Mouse (Mus musculus) spleen, postnatal 0 days (tissue): ENCODE data around the gene Fut4. TPM values are rescaled to one million over a fixed set of nuclear protein-coding genes. Genes with fewer than 3 reads are reported as not detected.

Experiments used
- polyA plus RNA-seq: library from polyadenylated mRNA; unstranded; fragments of >200 nt; fragmentation: Nextera tagmentation; extraction: Ambion mirVana; gene quantifications from 2 replicates; pipeline ENCODE4 v1.2.1, GENCODE M21; 2015

Gene Fut4
- polyA plus RNA-seq, result 1.6 TPM in 2 replicates

DNA sequence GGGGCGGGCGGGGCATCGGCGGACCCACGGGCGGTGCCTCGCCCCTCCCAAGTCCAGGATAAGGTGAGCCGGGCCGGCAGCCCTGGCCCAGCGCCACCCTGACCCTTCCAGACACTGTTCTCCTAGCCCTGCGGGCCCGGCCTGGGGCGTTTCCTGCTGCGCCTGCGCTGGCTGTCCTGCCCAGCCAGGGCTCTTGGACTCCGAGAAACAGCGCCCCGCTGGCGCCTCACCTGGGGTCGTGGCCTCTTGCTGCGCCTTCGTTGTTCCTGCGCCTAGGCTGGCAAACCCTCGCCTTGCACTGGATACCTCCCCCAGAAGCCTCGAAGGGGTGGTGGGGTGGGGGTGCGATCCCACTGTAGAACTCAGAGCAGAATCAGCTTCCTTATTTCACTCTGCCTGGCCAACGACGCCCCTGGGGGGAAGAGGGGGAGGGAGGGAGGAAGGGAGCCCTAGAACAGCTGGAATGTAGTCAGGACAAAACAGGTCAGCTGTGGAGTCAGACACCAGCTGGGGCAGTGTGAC, at the start of gene Fut4:
Fut4 (minus strand) TSS at position 393 of the 522 bp plus-strand sequence.

DNA sequence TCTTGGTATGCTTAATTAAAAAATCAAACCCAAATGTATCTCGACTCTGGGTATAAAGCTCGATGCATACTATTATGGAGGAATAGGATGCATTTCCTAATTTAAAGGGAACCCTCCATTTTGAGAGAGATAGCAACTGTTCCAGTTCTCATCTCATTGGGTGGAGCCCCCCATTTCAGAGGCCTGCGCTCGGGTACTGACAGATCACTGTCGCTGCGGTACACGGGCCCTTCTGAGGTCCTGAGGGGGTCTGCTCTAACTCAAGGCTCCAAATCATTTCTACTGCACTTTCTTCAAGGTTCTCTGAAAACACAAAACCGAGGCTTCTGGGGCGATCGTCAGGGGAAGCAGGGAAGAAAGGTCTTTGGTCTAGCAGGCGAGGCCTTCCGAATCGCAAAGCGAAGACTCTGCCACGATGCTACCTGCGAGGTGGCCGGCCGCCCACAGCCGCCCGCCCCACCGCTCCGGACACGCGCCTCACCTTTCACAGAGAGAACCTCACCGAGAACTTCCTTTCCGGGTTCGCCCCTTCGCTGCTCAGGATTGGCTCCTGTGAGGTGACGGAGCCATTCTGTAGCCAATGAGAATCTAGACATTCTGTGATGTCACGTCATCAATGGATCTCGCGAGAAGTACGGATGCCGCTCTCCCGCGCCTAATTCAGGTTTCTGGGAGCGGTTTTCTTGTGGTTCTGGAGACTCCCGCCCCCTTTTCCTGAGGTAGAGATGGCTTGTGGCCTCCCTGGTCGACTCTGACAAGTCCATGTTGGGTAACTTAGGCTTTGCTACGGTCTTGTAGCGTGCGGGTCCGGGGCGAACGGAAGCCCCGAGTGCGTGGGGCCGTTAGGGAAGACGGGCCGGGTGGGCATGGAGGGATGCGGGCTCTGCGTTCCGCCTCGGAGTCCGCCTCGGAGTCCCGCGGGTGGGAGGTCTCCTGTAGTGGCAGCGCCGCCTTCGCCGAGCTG, 32.1 kb upstream of the Fut4 start, which contains the start of the genes Mre11a and Ankrd49:
Mre11a (plus strand) TSS at position 616 of the 964 bp plus-strand sequence.
Ankrd49 (minus strand) TSS at position 818 of the 964 bp plus-strand sequence.

DNA sequence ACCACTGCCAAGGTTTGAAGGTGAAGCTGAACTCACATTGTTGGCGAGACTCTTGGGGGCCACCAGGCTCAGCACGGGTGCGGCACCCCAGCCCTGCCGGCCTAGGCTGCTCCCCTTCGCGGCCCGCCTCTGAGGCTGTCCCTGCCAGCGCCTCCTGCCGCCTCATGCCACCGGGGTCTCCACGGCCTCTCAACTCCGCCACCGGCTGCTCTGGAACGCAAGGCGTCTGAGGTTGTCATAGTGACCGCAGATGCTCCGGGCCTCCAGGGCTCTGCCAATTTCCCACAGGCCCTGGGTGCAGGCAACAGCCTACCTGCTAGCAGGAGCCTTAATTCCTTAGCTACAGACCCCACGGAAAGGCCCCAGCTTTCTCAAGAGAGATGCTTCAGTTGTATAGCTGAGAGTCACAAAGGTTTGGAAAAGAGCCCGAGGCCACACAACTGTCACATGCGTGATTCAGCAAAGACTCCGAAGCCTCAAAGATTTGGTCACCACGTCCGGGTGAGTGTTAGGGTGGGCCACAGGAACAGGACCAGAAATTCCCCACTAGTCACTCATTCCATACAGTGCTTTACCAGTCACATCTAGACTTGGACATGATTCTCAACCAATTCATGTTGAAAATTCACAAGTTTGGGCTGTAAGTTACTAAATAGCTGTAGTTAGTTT, 18.7 kb upstream of the Fut4 start, which contains the start of gene 1700012B09Rik:
1700012B09Rik (minus strand) TSS at position 228 of the 669 bp plus-strand sequence.

DNA sequence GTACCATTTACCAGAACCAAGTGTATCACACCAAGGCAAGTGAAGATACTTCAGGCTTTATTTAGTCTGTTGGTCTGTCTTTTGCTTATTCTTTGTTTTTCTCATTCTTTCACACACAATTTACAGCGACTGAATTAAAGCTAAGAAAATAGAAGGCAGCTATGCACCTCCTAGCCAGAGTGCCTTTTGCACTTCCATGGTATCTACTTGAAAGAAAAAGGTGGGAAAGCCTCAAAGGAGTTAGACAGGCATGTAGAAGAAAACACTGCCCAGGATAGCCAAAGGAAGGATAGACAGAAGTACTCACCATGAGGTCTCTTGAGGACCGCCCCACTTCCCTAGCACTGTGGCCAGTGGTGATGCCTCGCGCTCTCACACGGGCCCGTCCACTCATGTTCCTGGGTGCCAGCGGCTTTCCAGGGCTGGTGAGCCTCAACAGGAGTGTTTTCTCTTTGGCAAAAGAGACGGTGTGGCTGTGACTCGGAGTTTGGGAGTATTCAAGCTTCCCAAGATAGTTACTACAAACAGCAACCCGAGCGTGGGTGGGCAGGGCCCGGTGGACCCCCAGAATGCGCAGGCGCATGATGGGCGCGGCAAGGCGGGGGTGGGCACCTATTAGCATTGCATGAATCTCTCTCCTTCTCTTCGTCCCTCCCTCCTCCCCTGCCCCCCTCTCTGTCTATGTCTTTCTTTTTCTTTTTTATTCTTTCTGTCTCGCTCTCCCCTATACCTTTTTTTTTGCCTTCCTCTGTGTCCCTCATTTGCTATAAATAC, 11.9 kb downstream of the Fut4 start, which contains the start of gene Piwil4:
Piwil4 (minus strand) TSS at position 583 of the 774 bp plus-strand sequence.

Other genes with a start within 250 kb of the Fut4 start
- gene Amotl1, start 107.3 kb downstream of the Fut4 start, polyA plus RNA-seq, result 2.7 and 3.6 TPM in 2 replicates
- gene Piwil4, start 11.7 kb downstream of the Fut4 start, polyA plus RNA-seq, result 0.11 and 0.22 TPM in 2 replicates
- gene 1700012B09Rik, start 18.6 kb upstream of the Fut4 start, polyA plus RNA-seq, result not detected in 2 replicates
- gene Mre11a, start 32.3 kb upstream of the Fut4 start, polyA plus RNA-seq, result 18.6 and 18.8 TPM in 2 replicates
- gene Ankrd49, start 32.5 kb upstream of the Fut4 start, polyA plus RNA-seq, result 36.7 and 37.3 TPM in 2 replicates
- gene Gpr83, start 107.8 kb upstream of the Fut4 start, polyA plus RNA-seq, result 0.12 TPM in 1 of 2 replicates, not detected in the other
- 0.27 TPM in 1 of 2 replicates, not detected in the other for gene Izumo1r, start 151.6 kb upstream of the Fut4 start, polyA plus RNA-seq